Mouse (Mus musculus) embryonic facial prominence, embryonic 15.5 days (tissue): Measurements from ENCODE around the gene Mab21l3. TPM values are rescaled to one million over a fixed set of nuclear protein-coding genes. Genes with fewer than 3 reads are reported as not detected.
A peak's percentile ranks its signal among the peaks of the same experiment; 100 is the strongest.

Experiments
- ATAC-seq: fragments of 200-750 bp; cut with Nextera tagmentation; 2 replicates; pipeline ENCODE4 v1.8.0; 2017; ENCODE audit warnings: low read depth, moderate TSS enrichment; ENCODE audit not compliant: insufficient number of reproducible peaks, low FRiP score, low TSS enrichment
- H3K27ac ChIP-seq: fragments of 300-500 bp; sonication (generic); replicated peaks from 2 replicates; pipeline ENCODE4 v1.5.1; 2015; ENCODE audit warnings: mild to moderate bottlenecking, inconsistent platforms
- H3K27me3 ChIP-seq: fragments of 300-500 bp; sonication (generic); 2 replicates; pipeline ENCODE4 v1.6.1; 2015; ENCODE audit warnings: inconsistent platforms
- H3K36me3 ChIP-seq: fragments of 300-500 bp; sonication (generic); 2 replicates; pipeline ENCODE4 v1.6.1; 2015; ENCODE audit warnings: mild to moderate bottlenecking, inconsistent platforms
- H3K4me1 ChIP-seq: fragments of 300-500 bp; sonication (generic); 2 replicates; pipeline ENCODE4 v1.6.1; 2015; ENCODE audit warnings: inconsistent platforms
- H3K4me2 ChIP-seq: fragments of 300-500 bp; sonication (generic); replicated peaks from 2 replicates; pipeline ENCODE4 v1.6.1; 2015; ENCODE audit warnings: mild to moderate bottlenecking, inconsistent platforms
- H3K4me3 ChIP-seq: fragments of 300-500 bp; sonication (generic); replicated peaks from 2 replicates; pipeline ENCODE4 v1.5.1; 2015; ENCODE audit warnings: mild to moderate bottlenecking, inconsistent platforms
- H3K9ac ChIP-seq: fragments of 300-500 bp; sonication (generic); 2 replicates; pipeline ENCODE4 v1.6.1; 2015; ENCODE audit warnings: inconsistent platforms
- H3K9me3 ChIP-seq: fragments of 300-500 bp; sonication (generic); replicated peaks from 2 replicates; pipeline ENCODE4 v1.6.1; 2016; ENCODE audit warnings: inconsistent platforms
- WGBS: fragments of 180-500 bp; shearing (Covaris S2); methylation state at CpG from one replicate; pipeline ENCODE4 v1.1.7; 2015; 5-methylcytosine and 5-hydroxymethylcytosine counted together
- polyA plus RNA-seq: library from polyadenylated mRNA; unstranded; fragments of >200 nt; fragmentation: Nextera tagmentation; extraction: Ambion mirVana; gene quantifications from 2 replicates; pipeline ENCODE4 v1.2.1, GENCODE M21; 2015

Gene Mab21l3
- polyA plus RNA-seq, 1 experiment from 2014 or later, result 2.7 TPM

GRCm38 (mm10) chr3:101783793-101784192, 65.0 kb downstream of the Mab21l3 start:
- H3K9ac ChIP-seq, result no peak overlapping the region
- WGBS, result 61% methylated on average over 2 of the region's 2 CpGs
- H3K27me3 ChIP-seq, result no peaks in the 10 kb centered on the region
- H3K36me3 ChIP-seq, result no peaks in the 10 kb centered on the region
- no peaks in the 10 kb centered on the region for H3K9me3 ChIP-seq
- H3K4me1 ChIP-seq, result peaks cover 10% of the 10 kb centered on the region
- no peak overlapping the region for H3K4me3 ChIP-seq
- no peak overlapping the region for H3K27ac ChIP-seq
- H3K4me2 ChIP-seq, result no peak overlapping the region
- ATAC-seq, result no peak

DNA sequence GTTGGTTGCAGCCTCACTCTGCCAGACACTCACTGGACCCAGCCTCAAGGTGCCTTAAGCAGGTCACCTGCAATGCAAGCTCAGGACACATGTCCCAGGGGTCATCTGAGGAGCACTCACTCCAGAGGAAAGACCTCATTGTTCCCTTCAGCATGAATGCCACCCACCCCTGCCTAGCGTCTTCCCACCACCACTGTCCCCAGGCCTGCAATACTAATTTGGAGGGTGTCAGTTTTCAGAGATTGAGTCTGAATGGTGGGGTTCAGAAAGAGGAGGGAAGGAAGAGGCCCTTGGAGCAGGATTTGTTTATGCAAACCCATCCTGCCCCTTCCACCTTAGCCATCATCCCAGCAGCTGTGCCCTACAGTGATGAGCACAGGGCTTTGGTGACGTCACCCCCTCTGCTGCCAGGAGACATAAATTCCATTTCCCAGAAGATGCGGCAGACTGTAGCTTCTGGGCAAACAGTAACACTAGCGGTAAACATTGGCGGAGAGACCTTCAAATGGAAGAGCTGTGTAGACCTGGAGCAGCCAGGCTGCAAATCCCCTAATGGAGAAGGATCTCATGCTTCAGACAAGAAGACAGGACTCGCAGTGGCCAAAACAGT, 67.8 kb downstream of the Mab21l3 start:
- no peak for ATAC-seq
- WGBS, result 21% methylated on average over 6 of the region's 6 CpGs
- Histone ChIP-seq H3K4me2 (no peak overlapping the region), H3K9ac (no peak overlapping the region), H3K4me1 (peaks cover 10% of the 10 kb centered on the region), H3K36me3 (no peaks in the 10 kb centered on the region), H3K27me3 (no peaks in the 10 kb centered on the region), H3K9me3 (no peaks in the 10 kb centered on the region), H3K4me3 (no peak overlapping the region), H3K27ac (no peak overlapping the region)

- Histone ChIP-seq H3K4me3 (no peak overlapping the region), H3K27ac (0 out of 2 replicates have a peak overlapping the region, but pooled peaks have one; percentile 35), H3K9ac (no peak overlapping the region), H3K9me3 (no peaks in the 10 kb centered on the region), H3K36me3 (no peaks in the 10 kb centered on the region), H3K4me2 (0 out of 2 replicates have a peak overlapping the region, but pooled peaks have one; percentile 10), H3K27me3 (no peaks in the 10 kb centered on the region), H3K4me1 (peaks cover 10% of the 10 kb centered on the region)
- 40% methylated on average over 16 of the region's 16 CpGs for WGBS
- ATAC-seq, result peak; percentile 41
Observed at GRCm38 (mm10) chr3:101778896-101779665, 69.7 kb downstream of the Mab21l3 start.

DNA sequence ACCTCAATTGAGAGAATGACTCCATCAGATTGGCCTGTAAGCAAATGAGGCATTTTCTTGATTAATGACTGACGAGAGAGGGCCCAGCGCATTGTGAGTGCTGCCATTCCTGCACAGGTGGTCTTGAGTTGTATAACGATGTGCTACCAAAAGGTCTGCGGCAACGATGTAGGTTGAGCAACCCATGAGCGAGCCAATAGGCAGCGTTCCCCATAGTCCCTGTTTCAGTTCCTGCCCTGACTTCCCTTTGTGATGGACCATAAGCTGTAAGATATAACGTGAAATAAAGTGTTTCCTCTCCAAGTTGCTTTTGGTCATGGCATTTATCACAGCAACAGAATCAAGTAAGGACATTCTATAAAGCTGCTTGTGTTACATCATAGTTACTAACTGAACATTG, 73.0 kb downstream of the Mab21l3 start:
- Histone ChIP-seq H3K4me3 (no peak overlapping the region), H3K4me2 (no peak overlapping the region), H3K9me3 (no peaks in the 10 kb centered on the region), H3K4me1 (peaks cover 4% of the 10 kb centered on the region; the same call in 1 of the 2 replicates), H3K27me3 (no peaks in the 10 kb centered on the region), H3K9ac (no peak overlapping the region), H3K27ac (no peak overlapping the region), H3K36me3 (no peaks in the 10 kb centered on the region)
- no peak for ATAC-seq
- 89% methylated on average over 8 of the region's 8 CpGs for WGBS

DNA sequence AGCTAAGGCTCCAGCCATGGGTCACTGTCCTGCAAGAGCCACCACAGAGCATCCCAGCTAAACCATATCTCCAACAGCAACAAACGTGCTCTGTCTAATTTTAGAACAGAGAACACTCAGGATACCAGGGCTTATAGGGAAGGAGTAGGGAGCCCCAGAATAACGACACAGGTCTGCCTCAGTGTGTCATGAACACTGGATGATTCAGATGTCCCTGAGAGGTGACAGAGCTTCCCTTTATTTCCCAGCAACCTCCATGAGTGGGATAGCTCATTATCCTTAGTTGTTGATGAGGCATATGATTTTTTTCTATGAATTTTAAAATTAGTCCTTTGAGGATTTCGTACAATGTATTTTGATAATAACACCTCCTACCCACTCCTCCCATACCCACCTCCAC, 78.2 kb downstream of the Mab21l3 start:
- Histone ChIP-seq H3K4me1 (no peaks in the 10 kb centered on the region), H3K9me3 (0 out of 2 replicates have a peak, but pooled peaks cover 5% of the 10 kb centered on the region), H3K36me3 (no peaks in the 10 kb centered on the region), H3K27ac (no peak overlapping the region), H3K4me3 (no peak overlapping the region), H3K27me3 (no peaks in the 10 kb centered on the region), H3K9ac (no peak overlapping the region), H3K4me2 (no peak overlapping the region)
- 82% methylated on average over 3 of the region's 3 CpGs for WGBS
- ATAC-seq, result no peak

- Histone ChIP-seq H3K9me3 (0 out of 2 replicates have a peak, but pooled peaks cover under 1% of the 10 kb centered on the region), H3K27ac (no peak overlapping the region), H3K27me3 (no peaks in the 10 kb centered on the region), H3K36me3 (no peaks in the 10 kb centered on the region), H3K4me3 (no peak overlapping the region), H3K9ac (no peak overlapping the region), H3K4me1 (no peaks in the 10 kb centered on the region), H3K4me2 (no peak overlapping the region)
- no peak for ATAC-seq
Observed at GRCm38 (mm10) chr3:101763566-101763965, 85.2 kb downstream of the Mab21l3 start.

Other genes with a start within 250 kb of the Mab21l3 start
- 116 and 123 TPM in 2 replicates for gene Atp1a1, start 244.3 kb downstream of the Mab21l3 start, polyA plus RNA-seq
- gene Slc22a15, start 75.5 kb upstream of the Mab21l3 start, polyA plus RNA-seq, result 6.5 and 7.2 TPM in 2 replicates
- gene Nhlh2, start 161.1 kb upstream of the Mab21l3 start, polyA plus RNA-seq, result 4.4 and 5.8 TPM in 2 replicates
- 77.5 and 101 TPM in 2 replicates for gene Casq2, start 237.5 kb upstream of the Mab21l3 start, polyA plus RNA-seq